Mouse (Mus musculus) megakaryocyte-erythroid progenitor cell, adult 5 weeks (primary cell): ENCODE data around the gene Maco1. TPM values are rescaled to one million over a fixed set of nuclear protein-coding genes. Genes with fewer than 3 reads are reported as not detected.

Experiments
- polyA plus RNA-seq: library from polyadenylated mRNA; stranded (reverse); fragments of >175 nt; gene quantifications from 2 replicates; pipeline ENCODE4 v1.2.3, GENCODE M21; 2012

The Maco1 gene
- polyA plus RNA-seq: 12.0 and 19.4 TPM in 2 replicates

DNA sequence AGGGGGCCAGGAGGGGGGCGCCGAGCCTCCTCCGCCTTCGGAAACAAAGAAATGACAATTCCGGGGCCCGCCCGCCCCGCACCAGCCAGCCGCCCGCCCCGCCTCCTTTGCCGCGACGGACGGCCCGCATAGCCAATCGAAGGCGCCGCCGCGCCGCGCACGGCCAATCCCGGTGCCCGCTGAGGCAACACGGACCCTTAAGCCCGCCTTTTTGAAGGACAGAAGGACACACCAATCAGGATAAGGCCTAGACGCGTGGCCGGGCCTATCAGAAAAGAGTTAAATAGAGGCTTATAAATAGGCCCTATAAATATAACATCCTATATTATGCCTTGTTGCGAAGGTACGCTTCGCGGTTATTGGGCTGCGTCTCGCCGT lies at the start of gene Maco1:
Maco1 (minus strand) TSS at position 87 of the 378 bp plus-strand sequence.

DNA sequence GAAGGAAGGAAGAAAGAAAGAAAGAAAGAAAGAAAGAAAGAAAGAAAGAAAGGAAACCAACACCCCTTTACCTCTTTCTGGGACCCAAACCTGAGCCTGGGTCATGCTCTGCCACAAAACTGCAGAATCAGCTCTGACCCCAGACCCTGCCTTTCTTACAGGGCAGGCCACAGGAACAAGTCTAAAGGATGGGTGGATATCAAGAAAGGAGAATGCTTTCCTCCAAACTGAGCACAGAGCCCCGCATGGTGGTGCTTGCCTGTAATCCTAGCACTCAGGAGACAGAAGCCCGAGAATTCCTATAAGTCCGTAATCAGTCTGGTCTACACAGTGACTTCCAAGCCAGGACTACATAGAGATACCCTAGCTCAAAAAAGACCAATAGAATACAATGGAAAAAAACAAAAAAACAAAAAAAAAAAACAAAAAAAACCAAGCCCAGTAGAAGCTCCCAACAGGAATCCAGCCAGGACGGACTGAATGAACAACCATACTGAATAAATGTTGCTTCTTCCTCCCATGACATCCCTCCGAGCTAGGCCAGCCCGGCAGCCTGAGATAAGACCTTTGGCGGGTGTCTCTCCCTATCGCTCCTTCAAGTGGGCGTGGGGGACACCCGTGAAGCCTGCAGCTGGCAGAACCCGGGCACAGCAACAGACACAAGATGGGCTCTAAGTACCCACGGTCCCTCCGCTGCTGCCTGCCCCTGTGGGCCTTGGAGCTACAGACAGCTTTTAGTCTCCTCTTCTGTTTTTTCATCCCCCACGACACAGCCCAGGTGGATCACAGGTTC lies 11.0 kb upstream of the Maco1 start, which contains the start of gene Rhd:
Rhd (plus strand) TSS at position 600 of the 793 bp plus-strand sequence.

DNA sequence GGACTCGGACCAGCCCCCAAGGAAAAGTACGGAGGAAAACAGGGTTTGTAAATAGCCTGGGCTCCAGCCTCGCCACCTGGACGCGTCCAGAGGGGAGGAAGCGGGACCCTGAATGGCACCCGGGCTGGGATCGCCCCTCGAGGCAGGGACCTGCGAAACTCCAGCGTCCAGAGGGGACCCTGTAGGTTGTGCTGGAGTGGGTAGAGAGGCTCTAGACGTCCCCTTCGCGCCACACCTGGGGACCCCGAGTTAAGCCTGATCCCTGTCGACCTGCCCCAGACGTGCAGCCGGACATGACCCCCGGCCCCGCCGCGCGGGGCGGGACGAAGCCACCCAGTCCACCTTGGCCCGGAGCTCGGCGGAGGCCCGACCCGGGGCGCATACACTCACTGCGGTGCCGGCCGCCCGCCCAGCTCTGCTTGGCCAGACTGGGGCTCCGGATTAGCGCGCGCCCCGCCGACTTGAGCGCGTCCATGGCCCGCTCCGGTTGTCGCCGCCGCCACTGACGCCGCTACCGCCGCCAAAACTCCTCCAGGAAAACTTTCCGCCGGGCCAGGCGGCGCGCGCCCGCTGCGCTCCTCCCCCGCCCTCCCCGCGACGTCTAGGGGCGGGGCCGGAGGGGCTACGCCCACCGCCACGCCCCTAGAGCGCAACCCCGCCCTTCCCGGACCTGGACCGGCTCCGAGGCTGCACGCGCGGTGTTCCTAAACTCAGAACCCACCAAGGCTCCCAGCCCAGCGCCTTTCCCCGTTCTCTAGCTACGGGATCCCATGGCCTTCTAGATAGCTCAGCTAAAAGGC lies 85.5 kb downstream of the Maco1 start, which contains the start of gene Ldlrap1:
Ldlrap1 (minus strand) TSS at position 599 of the 800 bp plus-strand sequence.

Other genes with a start within 250 kb of the Maco1 start
- gene Man1c1, start 149.1 kb downstream of the Maco1 start, polyA plus RNA-seq: 16.9 and 25.1 TPM in 2 replicates
- 21.8 and 22.2 TPM in 2 replicates for gene Ldlrap1, start 85.3 kb downstream of the Maco1 start, polyA plus RNA-seq
- 8.3 and 8.5 TPM in 2 replicates for gene Rhd, start 11.2 kb upstream of the Maco1 start, polyA plus RNA-seq
- 12.8 and 16.2 TPM in 2 replicates for gene Tmem50a, start 61.7 kb upstream of the Maco1 start, polyA plus RNA-seq
- 294 and 324 TPM in 2 replicates for gene Rsrp1, start 70.2 kb upstream of the Maco1 start, polyA plus RNA-seq
- 50.6 and 76.8 TPM in 2 replicates for gene Syf2, start 77.6 kb upstream of the Maco1 start, polyA plus RNA-seq